Mouse (Mus musculus) kidney, postnatal 0 days (tissue): ENCODE results near the gene D13Ertd608e. TPM values are rescaled to one million over a fixed set of nuclear protein-coding genes. Genes with fewer than 3 reads are reported as not detected.
A peak's percentile ranks its signal among the peaks of the same experiment; 100 is the strongest.
"Not testable (repeated sequence)": the region's sequence is repeated elsewhere in the genome, so short reads cannot be mapped to it uniquely, and the experiment has no call there.

Source experiments
- ATAC-seq: fragments of 200-750 bp; cut with Nextera tagmentation; replicated peaks from 2 replicates; pipeline ENCODE4 v1.8.0; 2017; ENCODE audit warnings: low read depth, moderate number of reproducible peaks, moderate TSS enrichment, moderate library complexity; ENCODE audit not compliant: low FRiP score
- DNase-seq: peaks from one replicate; pipeline ENCODE4 v3.0.0-alpha.2; 2016; ENCODE audit warnings: low spot score
- H3K27ac ChIP-seq: fragments of 300-500 bp; sonication (generic); 2 replicates; pipeline ENCODE4 v1.5.1; 2014; ENCODE audit warnings: mild to moderate bottlenecking
- H3K27me3 ChIP-seq: fragments of 300-500 bp; sonication (generic); 2 replicates; pipeline ENCODE4 v1.6.1; 2014; ENCODE audit warnings: low read length, mixed read lengths; ENCODE audit not compliant: insufficient read depth
- H3K36me3 ChIP-seq: fragments of 300-500 bp; sonication (generic); 2 replicates; pipeline ENCODE4 v1.6.1; 2014; ENCODE audit warnings: low read length, mixed read lengths; ENCODE audit not compliant: insufficient read depth
- H3K4me1 ChIP-seq: fragments of 300-500 bp; sonication (generic); replicated peaks from 2 replicates; pipeline ENCODE4 v1.6.1; 2014; ENCODE audit warnings: antibody characterized with exemption, low read length, mixed read lengths; ENCODE audit not compliant: insufficient read depth
- H3K4me2 ChIP-seq: fragments of 300-500 bp; sonication (generic); 2 replicates; pipeline ENCODE4 v1.6.1; 2014; ENCODE audit warnings: mild to moderate bottlenecking, low read length, moderate library complexity, mixed read lengths
- H3K4me3 ChIP-seq: fragments of 300-500 bp; sonication (generic); replicated peaks from 2 replicates; pipeline ENCODE4 v1.5.1; 2014; ENCODE audit warnings: low read depth, low read length
- H3K9ac ChIP-seq: fragments of 300-500 bp; sonication (generic); 2 replicates; pipeline ENCODE4 v1.6.1; 2014; ENCODE audit warnings: low read depth, low read length
- H3K9me3 ChIP-seq: fragments of 300-500 bp; sonication (generic); replicated peaks from 2 replicates; pipeline ENCODE4 v1.6.1; 2016; ENCODE audit warnings: low read length, inconsistent platforms, mixed read lengths
- CTCF ChIP-seq: IDR thresholded peaks from 2 replicates; pipeline ENCODE4 v1.5.1; 2016; ENCODE audit warnings: antibody characterized with exemption, low read depth, mild to moderate bottlenecking, moderate library complexity
- WGBS: fragments of 180-500 bp; shearing (Covaris S2); extraction: QIAGEN DNeasy Blood & Tissue Kit; methylation state at CpG from one replicate; pipeline ENCODE4 v1.1.7; 2014; 5-methylcytosine and 5-hydroxymethylcytosine counted together
- polyA plus RNA-seq: library from polyadenylated mRNA; unstranded; fragments of >200 nt; fragmentation: Nextera tagmentation; extraction: Ambion mirVana; gene quantifications from 2 replicates; pipeline ENCODE4 v1.2.1, GENCODE M21; 2015

D13Ertd608e gene
- polyA plus RNA-seq = not detected in 2 replicates

GRCm38 (mm10) chr13:119835320-119836056, at the start of gene D13Ertd608e:
D13Ertd608e (plus strand) TSS chr13:119836006.
- H3K27me3 ChIP-seq, H3K9ac ChIP-seq, H3K36me3 ChIP-seq, H3K27ac ChIP-seq, H3K9me3 ChIP-seq, H3K4me3 ChIP-seq, H3K4me1 ChIP-seq: not testable (repeated sequence)
- H3K4me2 ChIP-seq = peak within 1 kb of the TSS; percentile 28; the same call in 1 of the 2 replicates
- peak; percentile 61 for TF ChIP-seq CTCF
- DNase-seq (peak; percentile 66), ATAC-seq (peak; percentile 73)
- WGBS = 16% methylated on average over 18 of the region's 25 CpGs

DNA sequence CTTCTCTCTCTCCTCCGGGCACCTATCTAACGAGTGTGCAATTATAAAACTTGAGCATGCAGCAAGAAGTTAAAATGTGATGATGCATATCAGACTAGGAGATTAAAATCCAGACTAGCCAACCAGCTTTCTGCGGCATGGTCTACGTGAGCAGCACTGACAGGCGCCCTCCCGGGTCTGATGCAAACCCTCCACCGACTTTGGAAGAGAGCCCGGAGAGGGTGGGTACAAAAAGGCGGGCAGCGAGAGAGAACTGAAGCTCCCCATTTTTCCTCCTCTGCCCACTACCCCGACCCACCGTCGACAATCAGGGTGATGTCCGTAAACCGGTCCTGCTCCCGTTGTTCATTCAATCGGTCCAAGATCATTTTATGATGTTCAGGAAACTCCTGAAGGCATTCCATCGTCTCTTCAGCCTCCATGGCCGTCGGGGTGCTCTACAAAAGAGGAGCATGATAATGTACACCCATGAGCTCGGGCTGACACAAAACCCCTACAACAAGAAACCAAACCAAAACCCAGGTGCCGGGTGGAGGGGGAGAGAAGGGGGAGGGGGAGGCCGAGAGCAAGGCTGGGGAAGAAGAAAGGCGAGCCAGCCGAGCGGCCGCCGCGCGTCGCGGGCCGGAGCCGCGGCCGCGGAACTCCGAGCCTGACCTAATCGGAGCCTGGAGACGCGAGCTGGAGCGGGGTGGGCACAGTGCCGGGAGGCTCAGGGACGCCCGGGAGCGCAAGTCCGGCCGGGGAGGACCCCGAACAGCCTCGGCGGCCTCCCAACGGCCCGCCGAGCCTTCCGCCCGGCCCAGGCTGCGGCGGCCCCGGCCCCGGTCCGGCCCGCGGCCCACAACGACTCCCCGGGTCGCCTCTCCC, 45.7 kb upstream of the D13Ertd608e start:
- Histone ChIP-seq H3K27me3 (no peaks in the 10 kb centered on the region), H3K36me3 (peaks cover 10% of the 10 kb centered on the region; the same call in 1 of the 2 replicates), H3K27ac (peak overlapping the region; percentile 95), H3K4me2 (peak overlapping the region; percentile 90), H3K9ac (peak overlapping the region; percentile 90), H3K4me1 (0 out of 2 replicates have a peak, but pooled peaks cover 6% of the 10 kb centered on the region), H3K9me3 (no peaks in the 10 kb centered on the region), H3K4me3 (peak overlapping the region; percentile 80)
- DNase-seq (peak; percentile 73), ATAC-seq (peak; percentile 77)
- under 1% methylated on average over 42 of the region's 66 CpGs for WGBS
- no peak for TF ChIP-seq CTCF

DNA sequence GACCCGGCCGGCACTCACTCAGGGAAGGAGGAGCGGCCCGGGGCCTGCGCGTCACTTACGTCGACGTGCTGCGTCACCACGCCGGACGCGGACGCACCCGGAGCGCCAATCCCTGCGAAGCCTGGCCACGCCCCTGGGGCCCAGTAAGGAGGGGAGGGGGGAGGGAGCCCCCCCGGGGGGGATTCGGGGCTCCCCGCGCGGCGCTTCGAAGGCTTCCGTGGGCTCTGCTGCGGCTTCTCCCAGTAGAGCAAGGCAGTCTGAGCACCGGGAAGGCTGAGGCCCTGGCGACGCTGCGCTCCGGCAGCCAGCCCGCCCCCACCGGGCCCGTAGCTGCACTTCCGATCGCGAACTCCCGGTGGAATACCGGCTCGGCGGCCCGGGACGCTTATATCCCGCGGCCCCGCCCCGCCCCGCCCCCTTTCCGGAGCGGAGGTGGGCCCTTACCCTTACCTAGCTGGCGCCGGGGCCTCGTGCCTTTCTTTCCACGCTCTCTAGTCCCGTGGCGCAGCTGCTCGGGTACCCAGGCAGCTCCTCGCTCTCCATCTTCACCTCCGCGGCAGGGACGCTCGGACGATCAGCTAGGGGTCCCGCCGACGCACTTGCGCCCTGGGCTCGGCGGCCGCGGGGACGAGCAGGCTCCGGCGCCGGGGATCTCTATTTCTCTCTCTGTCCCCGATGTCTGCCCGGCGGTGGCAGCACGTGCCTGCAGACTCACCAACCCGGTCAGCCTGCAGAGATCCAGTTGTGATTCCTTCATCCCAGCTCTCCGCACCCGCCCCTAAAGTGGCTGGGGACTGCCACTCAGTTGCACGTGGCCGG, 44.8 kb upstream of the D13Ertd608e start, which contains the start of gene Zfp131:
Gene Zfp131 (minus strand): TSS at position 129 of the 819 bp plus-strand sequence.
- H3K27me3 ChIP-seq = no peaks in the 10 kb centered on the region
- WGBS = under 1% methylated on average over 64 of the region's 86 CpGs
- H3K9me3 ChIP-seq = no peaks in the 10 kb centered on the region
- H3K9ac ChIP-seq = peak within 1 kb of the TSS; percentile 90
- ATAC-seq = peak; percentile 97
- peak within 1 kb of the TSS; percentile 80 for H3K4me3 ChIP-seq
- peak within 1 kb of the TSS; percentile 95 for H3K27ac ChIP-seq
- H3K4me2 ChIP-seq = peak within 1 kb of the TSS; percentile 90
- DNase-seq = peak; percentile 95
- H3K36me3 ChIP-seq = peaks cover 6% of the 10 kb centered on the region; the same call in 1 of the 2 replicates
- 0 out of 2 replicates have a peak, but pooled peaks cover 6% of the 10 kb centered on the region for H3K4me1 ChIP-seq
- TF ChIP-seq CTCF = 0 out of 2 replicates have a peak, but pooled peaks have one; percentile 4

GRCm38 (mm10) chr13:119791580-119792135, 44.1 kb upstream of the D13Ertd608e start:
- no peak for TF ChIP-seq CTCF
- H3K27me3 ChIP-seq = no peaks in the 10 kb centered on the region
- H3K27ac ChIP-seq = peak overlapping the region; percentile 95; the same call in 1 of the 2 replicates
- no peak overlapping the region; the same call in 1 of the 2 replicates for H3K9ac ChIP-seq
- DNase-seq = peak; percentile 38
- H3K36me3 ChIP-seq = peaks cover 4% of the 10 kb centered on the region; the same call in 1 of the 2 replicates
- peak overlapping the region; percentile 80 for H3K4me3 ChIP-seq
- 0 out of 2 replicates have a peak, but pooled peaks cover 6% of the 10 kb centered on the region for H3K4me1 ChIP-seq
- no peak for ATAC-seq
- H3K9me3 ChIP-seq = no peaks in the 10 kb centered on the region
- 3% methylated on average over 18 of the region's 18 CpGs for WGBS
- H3K4me2 ChIP-seq = peak overlapping the region; percentile 90

- ATAC-seq (no peak), DNase-seq (peak; percentile 15)
- 62% methylated on average over 5 of the region's 5 CpGs for WGBS
Measured at GRCm38 (mm10) chr13:119792791-119793404, 42.9 kb upstream of the D13Ertd608e start.

More at GRCm38 (mm10) chr13:119792791-119793404, 42.9 kb upstream of the D13Ertd608e start:
- TF ChIP-seq CTCF = no peak
- 0 out of 2 replicates have a peak, but pooled peaks cover 6% of the 10 kb centered on the region for H3K4me1 ChIP-seq
- no peak overlapping the region for H3K4me3 ChIP-seq
- no peak overlapping the region for H3K4me2 ChIP-seq
- no peaks in the 10 kb centered on the region for H3K27me3 ChIP-seq
- no peaks in the 10 kb centered on the region for H3K36me3 ChIP-seq
- H3K27ac ChIP-seq = no peak overlapping the region
- H3K9ac ChIP-seq = no peak overlapping the region
- H3K9me3 ChIP-seq = no peaks in the 10 kb centered on the region
